Mouse (Mus musculus): Measurements from ENCODE around the gene Rhox1. TPM values are rescaled to one million over a fixed set of nuclear protein-coding genes. Genes with fewer than 3 reads are reported as not detected.
"Not testable (repeated sequence)": the region's sequence is repeated elsewhere in the genome, so short reads cannot be mapped to it uniquely, and the experiment has no call there.

Gene Rhox1
- total and polyA plus RNA-seq, 3 experiments = not detected

DNA sequence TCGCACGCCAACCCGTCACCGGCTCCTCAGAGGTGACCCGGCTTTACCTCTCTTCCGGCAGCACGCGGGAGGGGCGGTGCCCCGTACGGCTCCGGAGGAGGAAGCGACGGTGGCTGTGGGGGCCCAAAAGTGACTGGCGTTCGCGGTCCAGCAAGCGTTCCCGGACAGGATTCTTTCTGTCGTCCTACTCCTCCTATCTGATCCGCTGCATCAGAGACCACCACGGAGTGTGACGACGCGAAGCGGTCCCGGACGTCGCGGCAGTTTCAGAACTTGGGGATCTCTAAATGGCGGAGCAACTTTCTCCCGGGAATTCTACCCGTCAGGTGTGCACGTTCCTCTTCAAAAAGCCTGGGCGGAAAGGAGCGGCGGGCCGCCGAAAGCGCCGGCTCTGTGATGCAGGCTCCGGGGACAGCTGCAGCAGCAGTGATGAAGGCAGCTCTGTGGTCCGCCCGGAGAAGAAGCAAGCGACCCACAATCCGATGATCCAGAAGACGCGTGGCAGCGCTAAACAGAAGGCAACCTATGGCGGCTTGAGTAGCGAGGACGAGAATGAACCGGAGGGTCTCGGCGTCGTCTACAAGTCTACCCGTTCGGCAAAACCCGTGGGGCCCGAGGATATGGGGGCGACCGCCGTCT is 30.8 kb downstream of the Rhox1 start, which contains the start of the genes Ndufa1 and Rnf113a1:
Gene Ndufa1 (minus strand): TSS at position 59 of the 639 bp plus-strand sequence.
Gene Rnf113a1 (plus strand): TSS at position 141 of the 639 bp plus-strand sequence.
- H3K27me3 ChIP-seq (ENCODE audit: insufficient read depth, low read length) = no peaks in the 10 kb centered on the region
- peaks cover 25% of the 10 kb centered on the region for H3K36me3 ChIP-seq (replicated peaks)
- peaks cover 9% of the 10 kb centered on the region for H3K4me1 ChIP-seq (ENCODE audit: insufficient read depth, low read depth, low read length)
- H3K4me3 ChIP-seq (ENCODE audit: low read depth, low read length) = peak within 1 kb of the TSS; percentile 76
- DNase-seq (ENCODE audit: low spot score) (peak; percentile 43), ATAC-seq (ENCODE audit: extremely low read depth, insufficient number of reproducible peaks, low FRiP score, poor library complexity, severe bottlenecking) (peak; percentile 68)
- H3K9me3 ChIP-seq (replicated peaks) = no peaks in the 10 kb centered on the region
- TF ChIP-seq CTCF (IDR thresholded peaks at IDR 0.05; ENCODE audit: low read depth, low read length) (no peak), POLR2AphosphoS5 (IDR thresholded peaks at IDR 0.05; ENCODE audit: insufficient replicate concordance, low read depth, low read length) (no peak), TAL1 (conservative IDR thresholded peaks at IDR 0.05; ENCODE audit: low read depth, low read length) (no peak), GATA2 (IDR thresholded peaks at IDR 0.05; ENCODE audit: borderline replicate concordance, low read depth, low read length) (no peak), GATA1 (IDR thresholded peaks at IDR 0.05; ENCODE audit: borderline replicate concordance, low read length) (no peak)

GRCm38 (mm10) chrX:37190755-37191104 is 31.3 kb downstream of the Rhox1 start:
- peak overlapping the region; percentile 76 for H3K4me3 ChIP-seq (ENCODE audit: low read depth, low read length)
- DNase-seq (ENCODE audit: low spot score) (no peak), ATAC-seq (ENCODE audit: extremely low read depth, insufficient number of reproducible peaks, low FRiP score, poor library complexity, severe bottlenecking) (no peak)

GRCm38 (mm10) chrX:37184401-37184800 is 37.7 kb downstream of the Rhox1 start:
- H3K9me3 ChIP-seq (replicated peaks); H3K4me1 ChIP-seq (ENCODE audit: insufficient read depth, low read depth, low read length); DNase-seq (ENCODE audit: low spot score); ATAC-seq (ENCODE audit: extremely low read depth, insufficient number of reproducible peaks, low FRiP score, poor library complexity, severe bottlenecking); H3K4me3 ChIP-seq (ENCODE audit: low read depth, low read length); H3K27me3 ChIP-seq (ENCODE audit: insufficient read depth, low read length): not testable (repeated sequence)
- H3K36me3 ChIP-seq (replicated peaks) = peaks cover 25% of the 10 kb centered on the region

More at GRCm38 (mm10) chrX:37190755-37191104, 31.3 kb downstream of the Rhox1 start:
- H3K4me1 ChIP-seq (ENCODE audit: insufficient read depth, low read depth, low read length) = peaks cover 9% of the 10 kb centered on the region
- no peaks in the 10 kb centered on the region for H3K9me3 ChIP-seq (replicated peaks)
- no peak for TF ChIP-seq TAL1 (conservative IDR thresholded peaks at IDR 0.05; ENCODE audit: low read depth, low read length)
- TF ChIP-seq POLR2AphosphoS5 (IDR thresholded peaks at IDR 0.05; ENCODE audit: insufficient replicate concordance, low read depth, low read length) = no peak
- TF ChIP-seq GATA2 (IDR thresholded peaks at IDR 0.05; ENCODE audit: borderline replicate concordance, low read depth, low read length) = no peak
- TF ChIP-seq CTCF (IDR thresholded peaks at IDR 0.05; ENCODE audit: low read depth, low read length) = no peak
- TF ChIP-seq GATA1 (IDR thresholded peaks at IDR 0.05; ENCODE audit: borderline replicate concordance, low read length) = no peak
- no peaks in the 10 kb centered on the region for H3K27me3 ChIP-seq (ENCODE audit: insufficient read depth, low read length)
- peaks cover 26% of the 10 kb centered on the region for H3K36me3 ChIP-seq (replicated peaks)

- Histone ChIP-seq H3K4me3 (ENCODE audit: low read depth, low read length) (no peak within 1 kb of the TSS), H3K4me1 (ENCODE audit: insufficient read depth, low read depth, low read length) (no peaks in the 10 kb centered on the region), H3K36me3 (replicated peaks) (no peaks in the 10 kb centered on the region), H3K9me3 (replicated peaks) (no peaks in the 10 kb centered on the region), H3K27me3 (ENCODE audit: insufficient read depth, low read length) (no peaks in the 10 kb centered on the region)
- DNase-seq (ENCODE audit: low spot score) (no peak), ATAC-seq (ENCODE audit: extremely low read depth, insufficient number of reproducible peaks, low FRiP score, poor library complexity, severe bottlenecking) (no peak)
- no peak for TF ChIP-seq GATA2 (IDR thresholded peaks at IDR 0.05; ENCODE audit: borderline replicate concordance, low read depth, low read length)
- TF ChIP-seq CTCF (IDR thresholded peaks at IDR 0.05; ENCODE audit: low read depth, low read length) = no peak
- no peak for TF ChIP-seq GATA1 (IDR thresholded peaks at IDR 0.05; ENCODE audit: borderline replicate concordance, low read length)
- no peak for TF ChIP-seq TAL1 (conservative IDR thresholded peaks at IDR 0.05; ENCODE audit: low read depth, low read length)
- TF ChIP-seq POLR2AphosphoS5 (IDR thresholded peaks at IDR 0.05; ENCODE audit: insufficient replicate concordance, low read depth, low read length) = no peak
Measured at GRCm38 (mm10) chrX:37168742-37169141, 53.3 kb downstream of the Rhox1 start, which contains the start of gene Akap14. TSS of gene Akap14 (minus strand) at chrX:37168842.

- ATAC-seq (ENCODE audit: extremely low read depth, insufficient number of reproducible peaks, low FRiP score, poor library complexity, severe bottlenecking) = peak; percentile 45; the same call in 1 of the 2 replicates
- peak; percentile 34 for DNase-seq (ENCODE audit: low spot score)
Measured at GRCm38 (mm10) chrX:37167085-37167484, 55.0 kb downstream of the Rhox1 start.

More at GRCm38 (mm10) chrX:37167085-37167484, 55.0 kb downstream of the Rhox1 start:
- H3K4me1 ChIP-seq (ENCODE audit: insufficient read depth, low read depth, low read length) = no peaks in the 10 kb centered on the region
- H3K36me3 ChIP-seq (replicated peaks) = peaks cover 6% of the 10 kb centered on the region
- H3K4me3 ChIP-seq (ENCODE audit: low read depth, low read length) = no peak overlapping the region
- H3K27me3 ChIP-seq (ENCODE audit: insufficient read depth, low read length) = no peaks in the 10 kb centered on the region
- no peaks in the 10 kb centered on the region for H3K9me3 ChIP-seq (replicated peaks)
- TF ChIP-seq CTCF (IDR thresholded peaks at IDR 0.05; ENCODE audit: low read depth, low read length) (peak; percentile 44), GATA1 (IDR thresholded peaks at IDR 0.05; ENCODE audit: borderline replicate concordance, low read length) (no peak), GATA2 (IDR thresholded peaks at IDR 0.05; ENCODE audit: borderline replicate concordance, low read depth, low read length) (no peak)

Other genes starting within 250 kb of the Rhox1 start
- 52.4 and 58.8 TPM in 2 replicates for gene Sept6, start 230.5 kb downstream of the Rhox1 start, total RNA-seq (2014; fragmentation: Nextera tagmentation)
- gene Sept6, start 230.5 kb downstream of the Rhox1 start, total RNA-seq (2017) = 14.2 and 16.0 TPM in 2 replicates
- 4.2 and 10.7 TPM in 2 replicates for gene Sept6, start 230.5 kb downstream of the Rhox1 start, polyA plus RNA-seq (2012)
- not detected in 2 replicates for gene Sowahd, start 173.4 kb downstream of the Rhox1 start, total RNA-seq (2014; fragmentation: Nextera tagmentation)
- 0.05 TPM in 1 of 2 replicates, not detected in the other for gene Sowahd, start 173.4 kb downstream of the Rhox1 start, total RNA-seq (2017)
- not detected in 2 replicates for gene Sowahd, start 173.4 kb downstream of the Rhox1 start, polyA plus RNA-seq (2012)
- 335 and 381 TPM in 2 replicates for gene Rpl39, start 136.9 kb downstream of the Rhox1 start, total RNA-seq (2014; fragmentation: Nextera tagmentation)
- 3,274 and 3,292 TPM in 2 replicates for gene Rpl39, start 136.9 kb downstream of the Rhox1 start, total RNA-seq (2017)
- 408 and 436 TPM in 2 replicates for gene Rpl39, start 136.9 kb downstream of the Rhox1 start, polyA plus RNA-seq (2012)
- 78.1 and 90.1 TPM in 2 replicates for gene Upf3b, start 111.9 kb downstream of the Rhox1 start, total RNA-seq (2014; fragmentation: Nextera tagmentation)
- gene Upf3b, start 111.9 kb downstream of the Rhox1 start, total RNA-seq (2017) = 30.5 and 43.4 TPM in 2 replicates
- 5.2 and 13.3 TPM in 2 replicates for gene Upf3b, start 111.9 kb downstream of the Rhox1 start, polyA plus RNA-seq (2012)
- 48.7 and 52.5 TPM in 2 replicates for gene Nkap, start 95.5 kb downstream of the Rhox1 start, total RNA-seq (2014; fragmentation: Nextera tagmentation)
- 27.5 and 38.5 TPM in 2 replicates for gene Nkap, start 95.5 kb downstream of the Rhox1 start, total RNA-seq (2017)
- gene Nkap, start 95.5 kb downstream of the Rhox1 start, polyA plus RNA-seq (2012) = 10.3 and 10.7 TPM in 2 replicates
- not detected in 2 replicates for gene Akap14, start 53.4 kb downstream of the Rhox1 start, total RNA-seq (2014; fragmentation: Nextera tagmentation)
- 0.06 TPM in 1 of 2 replicates, not detected in the other for gene Akap14, start 53.4 kb downstream of the Rhox1 start, total RNA-seq (2017)
- not detected in 2 replicates for gene Akap14, start 53.4 kb downstream of the Rhox1 start, polyA plus RNA-seq (2012)
- 40.3 and 48.1 TPM in 2 replicates for gene Ndufa1, start 31.1 kb downstream of the Rhox1 start, total RNA-seq (2014; fragmentation: Nextera tagmentation)
- 249 and 282 TPM in 2 replicates for gene Ndufa1, start 31.1 kb downstream of the Rhox1 start, total RNA-seq (2017)
- gene Ndufa1, start 31.1 kb downstream of the Rhox1 start, polyA plus RNA-seq (2012) = 247 and 351 TPM in 2 replicates
- 3.9 and 5.0 TPM in 2 replicates for gene Rnf113a1, start 31.0 kb downstream of the Rhox1 start, total RNA-seq (2014; fragmentation: Nextera tagmentation)
- 4.5 and 8.7 TPM in 2 replicates for gene Rnf113a1, start 31.0 kb downstream of the Rhox1 start, total RNA-seq (2017)
- 7.8 and 8.2 TPM in 2 replicates for gene Rnf113a1, start 31.0 kb downstream of the Rhox1 start, polyA plus RNA-seq (2012)
- gene Gm9, start 11.2 kb downstream of the Rhox1 start, total RNA-seq (2014; fragmentation: Nextera tagmentation) = not detected in 2 replicates
- gene Gm9, start 11.2 kb downstream of the Rhox1 start, total RNA-seq (2017) = not detected in 2 replicates
- gene Gm9, start 11.2 kb downstream of the Rhox1 start, polyA plus RNA-seq (2012) = not detected in 2 replicates
- gene Rhox2a, start 22.7 kb upstream of the Rhox1 start, total RNA-seq (2014; fragmentation: Nextera tagmentation) = not detected in 2 replicates
- gene Rhox2a, start 22.7 kb upstream of the Rhox1 start, total RNA-seq (2017) = 0.22 TPM in 1 of 2 replicates, not detected in the other
- gene Rhox2a, start 22.7 kb upstream of the Rhox1 start, polyA plus RNA-seq (2012) = not detected in 2 replicates
- not detected in 2 replicates for gene Rhox3a, start 27.7 kb upstream of the Rhox1 start, total RNA-seq (2014; fragmentation: Nextera tagmentation)
- gene Rhox3a, start 27.7 kb upstream of the Rhox1 start, total RNA-seq (2017) = not detected in 2 replicates
- not detected in 2 replicates for gene Rhox3a, start 27.7 kb upstream of the Rhox1 start, polyA plus RNA-seq (2012)
- gene Rhox4a, start 43.1 kb upstream of the Rhox1 start, total RNA-seq (2014; fragmentation: Nextera tagmentation) = not detected in 2 replicates
- not detected in 2 replicates for gene Rhox4a, start 43.1 kb upstream of the Rhox1 start, total RNA-seq (2017)
- not detected in 2 replicates for gene Rhox4a, start 43.1 kb upstream of the Rhox1 start, polyA plus RNA-seq (2012)
- not detected in 2 replicates for gene Rhox3a2, start 157.8 kb upstream of the Rhox1 start, total RNA-seq (2014; fragmentation: Nextera tagmentation)
- 0.22 TPM in 1 of 2 replicates, not detected in the other for gene Rhox3a2, start 157.8 kb upstream of the Rhox1 start, total RNA-seq (2017)
- gene Rhox3a2, start 157.8 kb upstream of the Rhox1 start, polyA plus RNA-seq (2012) = not detected in 2 replicates
- gene Rhox4a2, start 168.6 kb upstream of the Rhox1 start, total RNA-seq (2014; fragmentation: Nextera tagmentation) = not detected in 2 replicates
- gene Rhox4a2, start 168.6 kb upstream of the Rhox1 start, total RNA-seq (2017) = not detected in 2 replicates
- not detected in 2 replicates for gene Rhox4a2, start 168.6 kb upstream of the Rhox1 start, polyA plus RNA-seq (2012)
- not detected in 2 replicates for gene Rhox2b, start 189.8 kb upstream of the Rhox1 start, total RNA-seq (2014; fragmentation: Nextera tagmentation)
- 0.33 TPM in 1 of 2 replicates, not detected in the other for gene Rhox2b, start 189.8 kb upstream of the Rhox1 start, total RNA-seq (2017)
- not detected in 2 replicates for gene Rhox2b, start 189.8 kb upstream of the Rhox1 start, polyA plus RNA-seq (2012)
- not detected in 2 replicates for gene Rhox4b, start 210.2 kb upstream of the Rhox1 start, total RNA-seq (2014; fragmentation: Nextera tagmentation)
- not detected in 2 replicates for gene Rhox4b, start 210.2 kb upstream of the Rhox1 start, total RNA-seq (2017)
- not detected in 2 replicates for gene Rhox4b, start 210.2 kb upstream of the Rhox1 start, polyA plus RNA-seq (2012)
- not detected in 2 replicates for gene Rhox2c, start 231.4 kb upstream of the Rhox1 start, total RNA-seq (2014; fragmentation: Nextera tagmentation)
- gene Rhox2c, start 231.4 kb upstream of the Rhox1 start, total RNA-seq (2017) = not detected in 2 replicates
- gene Rhox2c, start 231.4 kb upstream of the Rhox1 start, polyA plus RNA-seq (2012) = not detected in 2 replicates
- gene Rhox3c, start 236.3 kb upstream of the Rhox1 start, total RNA-seq (2014; fragmentation: Nextera tagmentation) = not detected in 2 replicates
- not detected in 2 replicates for gene Rhox3c, start 236.3 kb upstream of the Rhox1 start, total RNA-seq (2017)
- gene Rhox3c, start 236.3 kb upstream of the Rhox1 start, polyA plus RNA-seq (2012) = not detected in 2 replicates

Data from G1E (cell line).